Mouse (Mus musculus) kidney, postnatal 36 days (tissue): Measurements from ENCODE around the gene Sgsm2.
"Not testable (repeated sequence)": the region's sequence is repeated elsewhere in the genome, so short reads cannot be mapped to it uniquely, and the experiment has no call there.

Experiments used
- DNase-seq, 2 experiments: peaks; one replicate each; pipeline ENCODE4 v3.0.0; 2021 to 2022; ENCODE audit warnings: mixed read lengths in 2 of 2

Sgsm2 gene

DNA sequence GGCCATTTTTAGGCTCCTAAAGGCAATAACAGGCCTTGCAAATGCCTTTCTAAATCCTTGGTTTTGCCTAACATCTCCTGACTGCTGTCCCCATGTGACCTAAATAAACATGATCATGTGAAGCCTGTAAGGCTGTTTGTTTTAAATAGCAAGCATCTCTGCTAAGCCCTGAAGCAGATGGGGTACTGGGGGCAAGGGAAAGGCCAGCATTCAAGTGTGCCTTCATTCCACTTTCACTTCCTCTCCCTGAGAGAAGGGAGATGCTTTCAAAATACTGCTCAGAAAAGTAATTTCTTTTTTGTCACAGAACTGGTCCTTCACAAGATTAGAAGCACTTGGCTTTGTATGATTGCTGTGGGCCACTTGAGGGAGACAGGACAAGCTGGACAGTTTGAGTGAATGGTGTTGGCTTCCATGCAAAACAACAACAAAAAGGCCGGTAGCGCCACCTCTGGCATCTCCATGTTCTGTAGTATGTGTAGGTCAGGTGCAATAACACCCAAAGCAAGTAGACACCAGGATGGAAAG, 68.4 kb downstream of the Sgsm2 start:
- no peak for DNase-seq

DNA sequence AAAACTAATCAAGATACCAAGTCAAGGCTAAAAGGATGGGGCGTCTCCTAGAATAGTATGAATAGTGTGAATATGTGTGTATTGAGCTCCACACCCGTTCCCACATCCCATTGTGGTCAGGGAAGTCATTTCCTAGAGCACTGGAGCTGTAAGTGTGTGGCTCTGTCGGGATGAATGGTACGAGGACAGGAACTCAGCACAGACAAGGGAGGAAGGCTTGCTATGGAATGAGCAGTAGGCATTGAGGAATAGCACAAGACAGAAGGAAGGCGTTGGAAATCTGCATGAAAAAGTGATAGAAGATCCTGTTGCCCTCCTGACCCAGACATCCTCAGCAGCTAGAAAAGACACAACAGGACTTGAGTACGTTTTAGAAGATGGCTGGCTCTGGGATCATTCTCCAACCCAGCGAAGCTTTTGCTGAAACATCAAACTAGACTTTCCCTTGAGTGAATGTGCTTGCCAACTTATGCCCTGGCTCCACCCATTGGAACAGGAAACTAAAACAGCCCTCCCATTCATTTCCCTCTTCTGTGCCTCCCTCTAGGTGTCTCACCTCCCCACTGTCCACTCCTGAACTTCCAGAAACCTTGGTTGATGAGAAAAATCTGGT, 69.0 kb downstream of the Sgsm2 start:
- no peak for DNase-seq

- DNase-seq: peak in 1 of 2 experiments; percentile 60
These were observed 70.2 kb downstream of the Sgsm2 start for GRCm38 (mm10) chr11:74826702-74827101.

DNA sequence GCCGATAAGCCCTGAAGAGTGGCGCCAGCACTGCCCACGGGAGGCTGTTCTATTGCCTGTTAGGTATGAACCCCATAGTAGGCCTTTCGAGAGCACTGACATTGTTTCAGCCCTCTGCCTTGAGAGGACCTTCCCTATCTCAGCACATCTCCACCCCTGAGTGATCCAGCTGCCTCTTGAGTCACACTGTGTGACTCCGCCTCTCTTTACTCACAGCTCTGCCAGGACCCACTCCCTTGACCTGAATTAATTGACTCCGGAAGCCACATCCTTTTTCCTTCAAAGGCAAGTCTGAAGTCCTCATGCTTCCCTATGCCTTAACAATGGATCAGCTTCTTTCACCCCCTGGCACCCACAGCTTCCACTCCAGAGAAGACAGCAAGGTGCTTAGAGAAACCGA, 70.7 kb downstream of the Sgsm2 start:
- DNase-seq: peak in 1 of 2 experiments; percentile 78

GRCm38 (mm10) chr11:74822746-74823440, 74.0 kb downstream of the Sgsm2 start:
- peak; percentile 80 to 88 for DNase-seq

DNA sequence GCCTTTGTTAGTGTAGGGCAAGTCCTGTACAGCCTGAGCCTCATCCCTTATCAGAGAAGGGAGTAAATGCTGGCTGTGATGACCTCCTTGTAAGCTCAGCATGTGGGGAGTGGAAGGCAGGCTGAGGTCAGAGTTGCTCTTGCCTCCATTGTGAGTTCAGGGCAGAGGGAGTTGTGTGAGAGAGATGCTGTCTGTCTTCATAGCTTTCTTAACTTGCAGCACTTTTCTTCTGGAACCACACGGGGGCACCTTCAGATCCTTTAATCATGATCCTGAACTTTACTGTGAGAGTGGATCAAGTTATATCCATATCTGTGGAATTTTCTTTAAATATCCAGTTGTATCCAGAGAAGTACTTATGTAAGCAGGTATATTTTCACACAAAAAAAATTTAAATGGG, 75.4 kb downstream of the Sgsm2 start:
- DNase-seq: peak; percentile 59 to 72

DNA sequence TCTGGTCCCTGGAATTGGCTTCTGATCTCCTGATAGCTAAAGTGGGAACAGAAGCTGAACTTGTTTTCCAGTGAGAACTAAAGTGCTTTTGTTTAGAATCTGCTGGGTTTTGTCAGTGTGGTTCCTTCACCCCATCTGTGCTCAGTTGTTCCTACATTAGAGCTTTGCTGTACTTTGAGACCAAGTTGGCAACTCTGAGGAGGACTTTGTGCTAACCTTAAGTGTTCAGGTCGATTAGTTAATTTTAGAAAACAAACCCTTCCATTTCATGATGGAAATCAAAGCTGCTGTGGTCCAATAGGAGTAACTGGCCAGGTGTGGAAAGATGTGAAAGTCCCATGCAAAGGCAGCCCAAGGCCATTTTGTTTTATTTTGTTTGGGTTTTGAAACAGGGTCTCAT, 75.9 kb downstream of the Sgsm2 start:
- no peak for DNase-seq

DNA sequence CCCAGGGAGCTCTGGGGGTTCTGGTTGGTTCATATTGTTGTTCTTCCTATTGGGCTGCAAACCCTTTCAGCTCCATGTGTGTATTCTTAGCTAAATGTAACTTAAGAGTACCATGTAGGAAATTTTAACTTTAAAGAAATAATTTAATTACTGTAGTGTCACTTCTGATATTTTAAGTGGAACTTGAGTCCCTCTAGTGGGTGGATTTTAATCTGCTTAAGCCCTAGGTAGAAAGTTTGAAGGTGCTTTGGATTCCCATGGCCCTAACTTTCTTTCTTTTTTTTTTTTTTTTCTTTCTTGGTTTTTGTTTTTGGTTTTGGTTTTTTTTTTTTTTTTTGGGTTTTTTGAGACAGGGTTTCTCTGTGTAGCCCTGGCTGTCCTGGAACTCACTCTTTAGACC, 81.1 kb downstream of the Sgsm2 start:
- DNase-seq: no peak

DNA sequence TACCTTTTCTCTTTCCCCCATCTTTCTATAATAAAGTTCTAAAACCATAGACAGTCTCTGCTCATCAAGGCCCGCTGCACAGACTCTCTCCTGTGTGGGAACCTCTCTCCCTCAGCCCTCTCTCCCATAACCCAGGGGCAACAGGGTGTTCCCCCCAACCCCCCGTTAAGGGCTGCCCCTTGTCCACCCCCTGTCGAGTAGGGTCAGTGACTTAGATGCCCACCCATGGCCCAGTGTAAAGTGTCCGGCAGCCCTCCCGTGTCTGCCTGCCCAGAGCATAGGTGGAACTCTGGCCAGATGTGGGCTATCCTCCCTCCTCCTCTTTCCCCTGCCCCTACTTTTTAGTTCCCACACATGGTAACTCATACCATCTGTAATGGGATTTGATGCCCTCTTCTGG, 85.3 kb downstream of the Sgsm2 start:
- no peak for DNase-seq

- not testable (repeated sequence) for DNase-seq
These were observed 85.8 kb downstream of the Sgsm2 start for GRCm38 (mm10) chr11:74811027-74811426.

- DNase-seq: no peak
These were observed 86.7 kb downstream of the Sgsm2 start for GRCm38 (mm10) chr11:74810134-74810533.

DNA sequence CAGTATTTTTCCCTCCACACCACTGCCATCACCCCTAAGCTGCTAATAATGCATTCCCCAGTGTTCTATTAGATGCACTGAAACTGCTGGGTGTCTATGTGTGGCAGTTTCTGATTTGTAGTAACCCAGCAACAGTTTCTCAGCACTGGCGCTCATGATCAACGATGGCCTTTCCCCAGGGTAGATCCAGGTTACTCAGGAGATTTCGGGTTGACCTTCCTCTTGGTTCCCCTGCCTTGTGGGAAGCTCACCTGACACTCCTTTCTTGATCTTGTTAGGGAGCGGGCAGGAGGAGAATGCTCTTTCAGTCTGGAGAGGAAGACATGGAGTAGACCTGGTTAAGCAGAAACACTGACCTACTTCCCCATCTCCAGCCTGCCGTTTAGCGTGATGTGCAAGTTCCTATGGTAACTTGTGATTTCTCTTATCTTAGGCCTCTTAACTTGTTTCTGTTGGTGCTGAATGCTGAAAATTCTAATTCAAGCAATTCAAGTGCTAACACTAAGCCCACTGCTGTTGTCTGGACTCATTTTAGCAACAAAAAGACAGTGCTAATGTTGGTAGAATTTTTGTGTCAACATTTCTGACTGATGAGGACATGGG, 88.5 kb downstream of the Sgsm2 start:
- no peak for DNase-seq

- no peak for DNase-seq
These were observed 89.5 kb downstream of the Sgsm2 start for GRCm38 (mm10) chr11:74807246-74807882.

- DNase-seq: no peak
These were observed 92.7 kb downstream of the Sgsm2 start for GRCm38 (mm10) chr11:74804081-74804627.

GRCm38 (mm10) chr11:74800658-74801057, 96.2 kb downstream of the Sgsm2 start:
- no peak for DNase-seq
